Mouse (Mus musculus): ENCODE results near the gene Hnrnpa3. TPM values are rescaled to one million over a fixed set of nuclear protein-coding genes. Genes with fewer than 3 reads are reported as not detected.
A peak's percentile ranks its signal among the peaks of the same experiment; 100 is the strongest.
"Not testable (repeated sequence)": the region's sequence is repeated elsewhere in the genome, so short reads cannot be mapped to it uniquely, and the experiment has no call there.

The Hnrnpa3 gene
- polyA plus RNA-seq, 1 experiment from 2014 or later, result 306 TPM

GRCm38 (mm10) chr2:75626597-75627440 lies 32.2 kb upstream of the Hnrnpa3 start:
- H3K27me3 ChIP-seq, result no peaks in the 10 kb centered on the region
- no peaks in the 10 kb centered on the region for H3K9me3 ChIP-seq
- 59% methylated on average over 6 of the region's 6 CpGs for WGBS
- H3K9ac ChIP-seq, result no peak overlapping the region
- no peak overlapping the region for H3K4me2 ChIP-seq
- no peaks in the 10 kb centered on the region for H3K4me1 ChIP-seq
- H3K36me3 ChIP-seq, result no peaks in the 10 kb centered on the region
- H3K4me3 ChIP-seq, result no peak overlapping the region
- no peak for ATAC-seq (ENCODE audit: insufficient number of reproducible peaks, low FRiP score, low TSS enrichment, low read depth)
- no peak overlapping the region for H3K27ac ChIP-seq

DNA sequence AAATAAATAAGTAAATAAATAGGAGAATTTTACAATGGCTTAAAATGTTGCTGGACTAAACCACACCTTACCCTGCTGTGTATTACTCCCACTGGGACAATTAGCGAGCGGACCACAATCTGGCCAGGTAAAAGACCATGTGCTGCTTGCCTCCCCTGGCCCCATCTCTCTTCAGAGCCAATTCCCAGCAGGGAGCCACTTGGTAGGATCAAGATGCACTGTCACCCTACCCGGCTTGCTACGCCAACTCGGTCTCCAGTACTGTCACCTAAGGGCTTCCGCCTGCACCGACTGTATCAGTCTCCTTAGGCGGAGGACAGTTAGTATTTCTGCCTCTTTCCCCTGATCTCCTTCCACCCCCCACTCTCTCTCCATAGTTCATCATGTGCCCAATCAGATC lies 30.6 kb upstream of the Hnrnpa3 start:
- no peak overlapping the region for H3K27ac ChIP-seq
- WGBS, result 92% methylated on average over 8 of the region's 8 CpGs
- no peak for ATAC-seq (ENCODE audit: insufficient number of reproducible peaks, low FRiP score, low TSS enrichment, low read depth)
- H3K27me3 ChIP-seq, result no peaks in the 10 kb centered on the region
- H3K4me2 ChIP-seq, result no peak overlapping the region
- H3K9me3 ChIP-seq, result no peaks in the 10 kb centered on the region
- peaks cover 5% of the 10 kb centered on the region; the same call in 1 of the 2 replicates for H3K4me1 ChIP-seq
- H3K4me3 ChIP-seq, result no peak overlapping the region
- no peaks in the 10 kb centered on the region for H3K36me3 ChIP-seq
- H3K9ac ChIP-seq, result no peak overlapping the region

GRCm38 (mm10) chr2:75631421-75631820 lies 27.6 kb upstream of the Hnrnpa3 start:
- Histone ChIP-seq H3K9ac (no peak overlapping the region), H3K27me3 (no peaks in the 10 kb centered on the region), H3K4me2 (no peak overlapping the region), H3K27ac (no peak overlapping the region), H3K4me3 (no peak overlapping the region), H3K9me3 (no peaks in the 10 kb centered on the region), H3K4me1 (peaks cover 15% of the 10 kb centered on the region), H3K36me3 (no peaks in the 10 kb centered on the region)
- WGBS, result 50% methylated on average over 6 of the region's 6 CpGs
- no peak for ATAC-seq (ENCODE audit: insufficient number of reproducible peaks, low FRiP score, low TSS enrichment, low read depth)

DNA sequence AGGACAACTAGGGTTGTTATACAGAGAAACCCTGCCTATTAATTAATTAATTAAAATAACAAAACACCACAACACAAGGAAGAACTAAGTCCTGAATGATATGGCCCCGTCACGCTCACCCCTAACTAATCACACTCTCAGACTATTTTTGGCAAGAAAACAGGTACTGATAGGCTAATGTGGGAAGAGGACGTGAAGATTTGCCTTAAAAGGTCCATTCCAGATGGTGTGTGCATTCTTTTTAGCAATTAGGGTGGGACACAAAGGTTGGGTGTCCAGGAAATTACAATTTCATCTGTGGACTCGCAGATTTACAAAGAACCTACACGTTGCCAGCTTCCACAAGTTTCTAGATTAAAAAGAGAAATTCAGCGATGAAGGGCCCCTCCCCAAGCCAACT lies 27.0 kb upstream of the Hnrnpa3 start:
- no peak overlapping the region for H3K4me2 ChIP-seq
- no peak for ATAC-seq (ENCODE audit: insufficient number of reproducible peaks, low FRiP score, low TSS enrichment, low read depth)
- H3K36me3 ChIP-seq, result no peaks in the 10 kb centered on the region
- H3K4me1 ChIP-seq, result peaks cover 15% of the 10 kb centered on the region
- H3K4me3 ChIP-seq, result no peak overlapping the region
- WGBS, result 78% methylated on average over 6 of the region's 6 CpGs
- H3K27me3 ChIP-seq, result no peaks in the 10 kb centered on the region
- H3K27ac ChIP-seq, result no peak overlapping the region
- no peaks in the 10 kb centered on the region for H3K9me3 ChIP-seq
- H3K9ac ChIP-seq, result no peak overlapping the region

GRCm38 (mm10) chr2:75632721-75633181 lies 26.3 kb upstream of the Hnrnpa3 start:
- Histone ChIP-seq H3K9ac (no peak overlapping the region), H3K27me3 (no peaks in the 10 kb centered on the region), H3K4me1 (peaks cover 15% of the 10 kb centered on the region), H3K27ac (no peak overlapping the region), H3K4me2 (no peak overlapping the region), H3K36me3 (no peaks in the 10 kb centered on the region), H3K4me3 (no peak overlapping the region), H3K9me3 (no peaks in the 10 kb centered on the region)
- ATAC-seq (ENCODE audit: insufficient number of reproducible peaks, low FRiP score, low TSS enrichment, low read depth), result no peak
- 79% methylated on average over 12 of the region's 12 CpGs for WGBS

- H3K4me1 ChIP-seq, result peaks cover 15% of the 10 kb centered on the region
- WGBS, result 45% methylated on average over 6 of the region's 6 CpGs
- H3K36me3 ChIP-seq, result no peaks in the 10 kb centered on the region
- no peaks in the 10 kb centered on the region for H3K9me3 ChIP-seq
- no peak for ATAC-seq (ENCODE audit: insufficient number of reproducible peaks, low FRiP score, low TSS enrichment, low read depth)
- H3K27me3 ChIP-seq, result no peaks in the 10 kb centered on the region
- H3K9ac ChIP-seq, result no peak overlapping the region
- no peak overlapping the region for H3K27ac ChIP-seq
- H3K4me2 ChIP-seq, result no peak overlapping the region
- H3K4me3 ChIP-seq, result no peak overlapping the region
Observed at GRCm38 (mm10) chr2:75633381-75633780, 25.7 kb upstream of the Hnrnpa3 start.

GRCm38 (mm10) chr2:75633784-75634183 lies 25.3 kb upstream of the Hnrnpa3 start:
- H3K27me3 ChIP-seq, result no peaks in the 10 kb centered on the region
- H3K36me3 ChIP-seq, result no peaks in the 10 kb centered on the region
- WGBS, result 43% methylated on average over 5 of the region's 5 CpGs
- H3K9me3 ChIP-seq, result no peaks in the 10 kb centered on the region
- H3K27ac ChIP-seq, result no peak overlapping the region
- H3K4me1 ChIP-seq, result peaks cover 15% of the 10 kb centered on the region
- H3K4me2 ChIP-seq, result no peak overlapping the region
- no peak overlapping the region for H3K9ac ChIP-seq
- no peak overlapping the region for H3K4me3 ChIP-seq
- ATAC-seq (ENCODE audit: insufficient number of reproducible peaks, low FRiP score, low TSS enrichment, low read depth), result peak; percentile 61; the same call in 1 of the 2 replicates

DNA sequence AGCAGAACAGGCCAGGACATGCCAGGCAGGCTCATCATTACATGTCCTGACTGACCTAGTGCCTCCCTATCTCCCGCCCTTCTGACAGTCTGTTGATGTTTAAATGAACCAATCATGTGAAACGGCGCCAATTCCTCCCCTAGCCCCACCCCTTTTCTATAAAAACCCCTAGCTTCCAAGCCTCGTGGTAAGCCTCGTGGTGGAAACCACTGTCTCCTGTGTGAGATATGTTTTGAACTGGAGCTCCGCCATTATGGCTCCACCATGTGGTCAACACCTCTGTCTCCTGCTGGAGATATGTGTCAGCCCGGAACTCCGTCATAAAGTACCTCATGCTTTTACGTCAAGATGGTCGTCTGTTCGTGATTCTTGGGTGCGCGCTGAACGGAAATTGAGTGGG lies 24.6 kb upstream of the Hnrnpa3 start:
- H3K4me3 ChIP-seq; H3K27ac ChIP-seq; H3K9ac ChIP-seq; H3K9me3 ChIP-seq; H3K36me3 ChIP-seq; ATAC-seq (ENCODE audit: insufficient number of reproducible peaks, low FRiP score, low TSS enrichment, low read depth); H3K4me2 ChIP-seq; H3K27me3 ChIP-seq: not testable (repeated sequence)
- 82% methylated on average over 14 of the region's 14 CpGs for WGBS
- peaks cover 15% of the 10 kb centered on the region for H3K4me1 ChIP-seq

DNA sequence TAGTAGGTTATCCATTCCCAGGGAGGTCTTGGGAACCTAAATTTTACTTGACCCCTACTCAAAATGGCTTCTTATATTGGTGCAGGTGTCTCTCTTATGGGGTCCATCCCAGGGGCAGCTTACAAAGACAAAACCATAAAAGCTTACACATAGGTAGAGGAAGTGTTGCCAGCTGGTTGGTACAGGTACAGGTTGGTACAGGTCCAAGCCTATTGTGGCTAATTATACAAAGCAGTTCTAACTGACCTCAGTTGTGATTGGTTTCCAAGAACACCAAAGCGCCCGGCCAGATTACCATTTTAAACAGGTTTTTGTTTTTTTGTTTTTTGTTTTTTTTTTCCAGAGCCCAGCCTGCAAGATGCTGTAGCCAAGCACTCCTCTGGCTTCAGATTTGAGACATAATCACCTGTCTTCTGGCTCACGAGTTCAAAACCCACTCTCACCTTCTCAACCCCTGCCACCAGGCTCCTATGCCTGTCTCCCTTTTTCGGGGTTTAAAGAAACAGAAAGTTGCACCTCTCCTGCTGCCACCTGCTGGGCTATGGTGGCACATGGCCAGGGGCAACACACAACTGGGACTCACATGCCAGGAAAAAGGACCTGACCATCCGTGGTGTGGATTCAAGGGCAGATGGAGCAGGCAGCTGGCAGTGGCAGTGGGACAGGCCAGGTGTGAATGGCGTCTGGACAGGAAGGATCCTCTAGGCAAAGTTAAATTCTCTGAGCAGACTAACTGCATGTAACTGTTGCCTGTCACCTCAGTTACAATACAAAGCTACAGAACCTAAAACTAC lies 22.6 kb upstream of the Hnrnpa3 start:
- H3K4me2 ChIP-seq, result no peak overlapping the region
- peaks cover 15% of the 10 kb centered on the region for H3K4me1 ChIP-seq
- no peak overlapping the region for H3K27ac ChIP-seq
- no peak overlapping the region for H3K9ac ChIP-seq
- H3K9me3 ChIP-seq, result no peaks in the 10 kb centered on the region
- H3K4me3 ChIP-seq, result no peak overlapping the region
- H3K36me3 ChIP-seq, result no peaks in the 10 kb centered on the region
- ATAC-seq (ENCODE audit: insufficient number of reproducible peaks, low FRiP score, low TSS enrichment, low read depth), result no peak
- WGBS, result 61% methylated on average over 6 of the region's 6 CpGs
- no peaks in the 10 kb centered on the region for H3K27me3 ChIP-seq

DNA sequence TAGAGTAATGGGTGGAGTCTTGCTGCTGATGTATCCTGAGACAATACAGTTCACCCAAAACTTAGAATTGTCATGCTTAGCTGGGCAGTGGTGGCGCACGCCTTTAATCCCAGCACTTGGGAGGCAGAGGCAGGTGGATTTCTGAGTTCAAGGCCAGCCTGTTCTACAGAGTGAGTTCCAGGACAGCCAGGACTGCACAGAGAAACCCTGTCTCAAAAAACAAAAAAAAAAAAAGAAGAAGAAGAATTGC lies 22.1 kb upstream of the Hnrnpa3 start:
- not testable (repeated sequence) for H3K4me2 ChIP-seq; ATAC-seq (ENCODE audit: insufficient number of reproducible peaks, low FRiP score, low TSS enrichment, low read depth); H3K36me3 ChIP-seq; H3K9ac ChIP-seq; H3K27ac ChIP-seq; H3K9me3 ChIP-seq; H3K4me3 ChIP-seq; H3K27me3 ChIP-seq
- H3K4me1 ChIP-seq, result peaks cover 15% of the 10 kb centered on the region
- WGBS, result 93% methylated on average over 2 of the region's 2 CpGs

DNA sequence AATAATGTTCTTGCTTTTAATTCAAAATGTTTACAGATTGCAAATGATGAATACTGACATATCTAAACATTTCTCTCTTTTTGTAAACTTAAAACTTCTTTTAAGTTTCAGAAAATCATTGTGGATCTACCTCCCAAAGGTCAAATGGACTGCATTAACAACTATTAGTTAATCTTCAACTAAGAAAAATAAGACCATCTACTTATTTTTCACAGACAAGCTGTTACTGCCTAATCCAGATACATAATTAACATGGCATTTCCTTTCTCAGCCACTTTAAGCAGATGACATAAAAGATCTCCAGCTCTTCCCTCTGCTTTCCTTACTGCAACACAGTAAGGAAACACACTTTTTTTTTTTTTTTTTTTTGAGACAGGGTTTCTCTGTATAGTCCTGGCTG lies 21.7 kb upstream of the Hnrnpa3 start:
- Histone ChIP-seq H3K4me1 (peaks cover 15% of the 10 kb centered on the region), H3K27ac (no peak overlapping the region), H3K27me3 (no peaks in the 10 kb centered on the region), H3K9ac (no peak overlapping the region), H3K4me3 (no peak overlapping the region), H3K36me3 (no peaks in the 10 kb centered on the region), H3K4me2 (no peak overlapping the region), H3K9me3 (no peaks in the 10 kb centered on the region)
- ATAC-seq (ENCODE audit: insufficient number of reproducible peaks, low FRiP score, low TSS enrichment, low read depth), result no peak

DNA sequence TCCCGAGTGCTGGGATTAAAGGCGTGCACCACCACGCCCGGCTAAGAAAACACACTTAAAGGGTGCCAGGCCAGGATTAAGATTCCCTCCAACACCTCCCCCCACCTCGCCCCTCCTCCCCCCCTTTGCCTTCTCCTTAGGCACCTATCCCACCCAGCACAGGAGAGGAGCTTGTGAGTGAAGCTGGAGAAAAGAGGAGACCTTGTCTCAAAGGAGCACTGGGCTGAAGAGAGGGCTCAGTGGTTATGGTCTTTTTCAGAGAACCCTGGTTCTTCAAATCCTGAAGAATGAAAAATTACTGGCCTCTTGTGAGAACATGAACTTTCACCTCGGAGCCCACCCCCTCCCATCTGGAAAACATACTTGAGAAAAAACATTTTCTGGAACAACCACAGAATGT lies 21.2 kb upstream of the Hnrnpa3 start:
- H3K4me3 ChIP-seq; H3K4me2 ChIP-seq; H3K36me3 ChIP-seq; H3K27ac ChIP-seq; H3K27me3 ChIP-seq; H3K9ac ChIP-seq; H3K9me3 ChIP-seq; ATAC-seq (ENCODE audit: insufficient number of reproducible peaks, low FRiP score, low TSS enrichment, low read depth): not testable (repeated sequence)
- 86% methylated on average over 6 of the region's 6 CpGs for WGBS
- peaks cover 16% of the 10 kb centered on the region for H3K4me1 ChIP-seq

All from limb, embryonic 15.5 days (tissue).